Mouse (Mus musculus) liver, adult 2 months (tissue): ENCODE results near the gene Mthfs.

ENCODE experiments used
- CTCF ChIP-seq: fragments of 200-500 bp; IDR thresholded peaks from 2 replicates; pipeline ENCODE4 v1.5.1; 2011; ENCODE audit warnings: low read depth, low read length, control low read depth
- POLR2A ChIP-seq: fragments of 200-500 bp; IDR thresholded peaks from 2 replicates; pipeline ENCODE4 v1.6.1; 2011; ENCODE audit warnings: low read length, control low read depth; ENCODE audit not compliant: insufficient read depth; ENCODE audit errors: extremely low read depth

GRCm38 (mm10) chr9:89373731-89374130 lies 163.3 kb downstream of the Mthfs start:
- TF ChIP-seq CTCF (no peak), POLR2A (no peak)
